Mouse (Mus musculus) testis, adult 2 months (tissue): ENCODE results near the gene Myl6.

Experiments
- CTCF ChIP-seq: fragments of 200-500 bp; IDR thresholded peaks from 2 replicates; pipeline ENCODE4 v1.5.1; 2012; ENCODE audit warnings: low read depth, mild to moderate bottlenecking, inconsistent platforms, low read length, moderate library complexity; ENCODE audit not compliant: control insufficient read depth, insufficient read depth, insufficient replicate concordance
- POLR2A ChIP-seq: fragments of 200-500 bp; IDR thresholded peaks from 2 replicates; pipeline ENCODE4 v1.6.1; 2012; ENCODE audit warnings: low read depth, mild to moderate bottlenecking, inconsistent platforms, low read length, moderate library complexity; ENCODE audit not compliant: control insufficient read depth

GRCm38 (mm10) chr10:128445407-128445806, 48.5 kb downstream of the Myl6 start:
- TF ChIP-seq POLR2A: no peak
- TF ChIP-seq CTCF: no peak
